Mouse (Mus musculus) testis, adult 2 months (tissue): ENCODE results near the gene Gm28635. TPM values are rescaled to one million over a fixed set of nuclear protein-coding genes. Genes with fewer than 3 reads are reported as not detected.

Experiments used
- H3K27ac ChIP-seq: fragments of 200-500 bp; 2 replicates; pipeline ENCODE4 v1.5.1; 2012; ENCODE audit warnings: low read depth, low read length; ENCODE audit not compliant: control insufficient read depth, insufficient read depth
- H3K27me3 ChIP-seq: fragments of 200-500 bp; 2 replicates; pipeline ENCODE4 v1.6.1; 2012; ENCODE audit warnings: mild to moderate bottlenecking, low read length, moderate library complexity; ENCODE audit not compliant: control insufficient read depth, insufficient read depth
- H3K36me3 ChIP-seq: fragments of 200-500 bp; 2 replicates; pipeline ENCODE4 v1.6.1; 2012; ENCODE audit warnings: mild to moderate bottlenecking, low read length; ENCODE audit not compliant: control insufficient read depth, insufficient read depth
- H3K4me1 ChIP-seq: fragments of 200-500 bp; 2 replicates; pipeline ENCODE4 v1.6.1; 2012; ENCODE audit warnings: low read length; ENCODE audit not compliant: control insufficient read depth, insufficient read depth
- H3K4me3 ChIP-seq: fragments of 200-500 bp; 2 replicates; pipeline ENCODE4 v1.5.1; 2012; ENCODE audit warnings: low read depth, mild to moderate bottlenecking, low read length, moderate library complexity, mixed read lengths; ENCODE audit not compliant: control insufficient read depth
- CTCF ChIP-seq: fragments of 200-500 bp; IDR thresholded peaks from 2 replicates; pipeline ENCODE4 v1.5.1; 2012; ENCODE audit warnings: low read depth, mild to moderate bottlenecking, inconsistent platforms, low read length, moderate library complexity; ENCODE audit not compliant: control insufficient read depth, insufficient read depth, insufficient replicate concordance
- POLR2A ChIP-seq: fragments of 200-500 bp; IDR thresholded peaks from 2 replicates; pipeline ENCODE4 v1.6.1; 2012; ENCODE audit warnings: low read depth, mild to moderate bottlenecking, inconsistent platforms, low read length, moderate library complexity; ENCODE audit not compliant: control insufficient read depth
- polyA plus RNA-seq: library from polyadenylated mRNA; depleted of rRNA; stranded (reverse); fragments of >200 nt; gene quantifications from 2 replicates; pipeline ENCODE4 v1.2.3, GENCODE M21; 2012

Gm28635 gene
- polyA plus RNA-seq, 1 experiment: not detected

GRCm38 (mm10) chr2:84650464-84651195 lies 27.2 kb downstream of the Gm28635 start, which contains the start of gene Ctnnd1:
TSS of gene Ctnnd1 (minus strand) at chr2:84650765.
- Histone ChIP-seq H3K27me3 (no peaks in the 10 kb centered on the region), H3K36me3 (no peaks in the 10 kb centered on the region), H3K27ac (peak within 1 kb of the TSS; percentile 87), H3K4me1 (peaks cover 6% of the 10 kb centered on the region), H3K4me3 (peak within 1 kb of the TSS; percentile 86)
- TF ChIP-seq POLR2A (peak; percentile 78), CTCF (no peak)

GRCm38 (mm10) chr2:84649674-84650073 lies 28.2 kb downstream of the Gm28635 start:
- H3K4me3 ChIP-seq: peak overlapping the region; percentile 69
- peak overlapping the region; percentile 77 for H3K27ac ChIP-seq
- H3K4me1 ChIP-seq: peaks cover 6% of the 10 kb centered on the region
- no peaks in the 10 kb centered on the region for H3K27me3 ChIP-seq
- TF ChIP-seq CTCF (no peak), POLR2A (no peak)
- no peaks in the 10 kb centered on the region for H3K36me3 ChIP-seq

GRCm38 (mm10) chr2:84648369-84648768 lies 29.5 kb downstream of the Gm28635 start:
- Histone ChIP-seq H3K27ac (no peak overlapping the region), H3K4me1 (peaks cover 8% of the 10 kb centered on the region), H3K27me3 (no peaks in the 10 kb centered on the region), H3K36me3 (no peaks in the 10 kb centered on the region), H3K4me3 (no peak overlapping the region)
- TF ChIP-seq POLR2A: no peak

- H3K36me3 ChIP-seq: no peaks in the 10 kb centered on the region
- no peak overlapping the region for H3K4me3 ChIP-seq
- TF ChIP-seq POLR2A (no peak), CTCF (no peak)
- H3K4me1 ChIP-seq: peaks cover 8% of the 10 kb centered on the region
- no peaks in the 10 kb centered on the region for H3K27me3 ChIP-seq
- H3K27ac ChIP-seq: no peak overlapping the region
These were observed 30.7 kb downstream of the Gm28635 start for GRCm38 (mm10) chr2:84647051-84647568.

- Histone ChIP-seq H3K27ac (no peak overlapping the region), H3K4me3 (no peak overlapping the region), H3K36me3 (no peaks in the 10 kb centered on the region; the same call in 1 of the 2 replicates), H3K27me3 (no peaks in the 10 kb centered on the region), H3K4me1 (peaks cover 8% of the 10 kb centered on the region)
- no peak for TF ChIP-seq POLR2A
- no peak for TF ChIP-seq CTCF
These were observed 31.7 kb downstream of the Gm28635 start for GRCm38 (mm10) chr2:84646138-84646537.

GRCm38 (mm10) chr2:84640833-84641232 lies 37.0 kb downstream of the Gm28635 start:
- H3K27me3 ChIP-seq: no peaks in the 10 kb centered on the region
- TF ChIP-seq CTCF: no peak
- no peak for TF ChIP-seq POLR2A
- H3K4me1 ChIP-seq: peaks cover 4% of the 10 kb centered on the region
- no peaks in the 10 kb centered on the region; the same call in 1 of the 2 replicates for H3K36me3 ChIP-seq
- H3K27ac ChIP-seq: no peak overlapping the region
- H3K4me3 ChIP-seq: no peak overlapping the region

- H3K4me3 ChIP-seq: no peak overlapping the region
- TF ChIP-seq POLR2A (no peak), CTCF (no peak)
- no peaks in the 10 kb centered on the region; the same call in 1 of the 2 replicates for H3K36me3 ChIP-seq
- no peaks in the 10 kb centered on the region for H3K27me3 ChIP-seq
- no peak overlapping the region for H3K27ac ChIP-seq
- H3K4me1 ChIP-seq: peaks cover 2% of the 10 kb centered on the region; the same call in 1 of the 2 replicates
These were observed 39.2 kb downstream of the Gm28635 start for GRCm38 (mm10) chr2:84638428-84639220.
